Mouse (Mus musculus) thymus, postnatal 25 days (tissue): ENCODE measurements around the gene Gm2956.
"Not testable (repeated sequence)": the region's sequence is repeated elsewhere in the genome, so short reads cannot be mapped to it uniquely, and the experiment has no call there.

Experiments used
- DNase-seq: peaks from one replicate; pipeline ENCODE4 v3.0.0; 2022

Gene Gm2956

GRCm38 (mm10) chr14:3332087-3332677, at the start of gene Gm2956:
Gm2956 (plus strand) TSS chr14:3332627.
- DNase-seq, result not testable (repeated sequence)

- DNase-seq, result not testable (repeated sequence)
These were observed 979 bp downstream of the Gm2956 start for GRCm38 (mm10) chr14:3333406-3333805.

GRCm38 (mm10) chr14:3394793-3395192, 62.4 kb downstream of the Gm2956 start, which contains the start of gene Gm10413:
Gm10413 (plus strand) TSS chr14:3395093.
- DNase-seq, result not testable (repeated sequence)
